Mouse (Mus musculus) granulocyte monocyte progenitor cell, adult 5-6 weeks (primary cell): ENCODE data around the gene Olfr1436. TPM values are rescaled to one million over a fixed set of nuclear protein-coding genes. Genes with fewer than 3 reads are reported as not detected.
"Not testable (repeated sequence)": the region's sequence is repeated elsewhere in the genome, so short reads cannot be mapped to it uniquely, and the experiment has no call there.

Experiments
- ATAC-seq: replicated peaks from 2 replicates; pipeline ENCODE4 v1.8.0; 2016; ENCODE audit warnings: mild to moderate bottlenecking, moderate TSS enrichment, inconsistent platforms; ENCODE audit not compliant: poor library complexity, severe bottlenecking
- total RNA-seq, 2 experiments: library from RNA; stranded (forward) in 1 of 2; stranded (reverse) in 1 of 2; fragments of 200-712, 200-1000 nt in 1 of 2; fragments of >200 nt in 1 of 2; fragmentation: Nextera tagmentation in 1 of 2; gene quantifications; 2 replicates each; pipeline ENCODE4 v1.2.3; 2014 to 2017

The Olfr1436 gene
- total RNA-seq (2014; fragmentation: Nextera tagmentation) (not detected in 2 replicates), total RNA-seq (2017) (not detected in 2 replicates)

GRCm38 (mm10) chr19:12299030-12299429, at the start of gene Olfr1436:
Olfr1436 (minus strand) TSS chr19:12299130.
- not testable (repeated sequence) for ATAC-seq

- no peak for ATAC-seq
These were observed 36.9 kb upstream of the Olfr1436 start, which contains the start of gene Olfr1438-ps1 for GRCm38 (mm10) chr19:12335810-12336209. Olfr1438-ps1 (minus strand) TSS chr19:12335910.

GRCm38 (mm10) chr19:12325001-12325400, 26.1 kb upstream of the Olfr1436 start, which contains the start of gene Olfr1437:
Olfr1437 (minus strand) TSS chr19:12325101.
- ATAC-seq = no peak

DNA sequence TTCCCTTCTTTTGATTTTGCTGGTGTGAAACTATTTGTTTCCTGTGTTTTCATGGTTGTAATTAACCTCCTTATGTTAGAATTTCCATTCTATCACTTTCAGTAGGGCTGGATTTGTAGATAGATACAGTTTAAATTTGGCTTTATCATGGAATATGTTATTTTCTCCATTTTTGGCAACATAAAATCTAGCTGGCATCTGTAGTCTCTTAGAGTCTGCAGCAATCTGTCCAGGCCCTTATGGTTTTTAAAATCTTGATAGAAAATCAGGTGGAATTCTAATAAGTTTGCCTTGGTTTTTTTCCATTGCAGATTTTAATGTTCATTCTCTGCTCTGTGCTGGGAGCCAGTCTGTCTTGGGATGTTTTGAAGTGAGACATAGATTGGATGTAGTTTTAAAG, 6.0 kb downstream of the Olfr1436 start:
- no peak for ATAC-seq

DNA sequence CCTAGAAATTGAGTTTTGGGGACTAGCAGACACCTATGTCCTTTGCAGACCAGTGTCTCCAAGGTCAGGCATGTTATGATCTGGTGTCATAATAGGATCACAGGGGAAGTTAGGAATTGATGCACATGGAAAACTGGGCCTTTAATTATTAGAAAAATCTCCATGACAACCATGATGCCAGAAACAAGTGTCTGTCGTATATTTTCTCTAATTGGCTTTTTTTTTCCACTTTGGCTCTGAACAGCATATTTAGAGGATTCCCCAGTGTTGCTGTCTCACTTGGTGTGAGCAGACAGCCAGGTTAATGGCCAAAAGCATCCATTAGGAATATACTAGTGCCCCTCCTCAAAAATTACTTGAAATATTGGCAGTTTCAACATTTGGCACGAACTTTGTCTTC, 19.4 kb downstream of the Olfr1436 start, which contains the start of gene Olfr1434:
Olfr1434 (plus strand) TSS at position 301 of the 400 bp plus-strand sequence.
- no peak for ATAC-seq

DNA sequence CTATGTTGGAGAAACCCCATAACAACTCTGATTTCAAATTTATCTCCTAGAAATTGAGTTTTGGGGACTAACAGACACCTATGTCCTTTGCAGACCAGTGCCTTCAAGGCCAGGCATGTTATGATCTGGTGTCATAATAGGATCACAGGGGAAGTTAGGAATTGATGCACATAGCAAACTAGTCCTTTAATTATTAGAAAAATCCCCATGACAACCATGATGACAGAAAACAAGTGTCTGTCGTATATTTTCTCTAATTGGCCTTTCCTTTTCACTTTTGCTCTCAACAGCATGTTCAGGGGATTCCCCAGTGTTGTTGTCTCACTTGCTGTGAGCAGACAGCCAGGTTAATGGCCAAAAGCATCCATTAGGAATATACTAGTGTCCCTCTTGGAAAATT, 38.2 kb downstream of the Olfr1436 start, which contains the start of gene Olfr235:
Olfr235 (plus strand) TSS at position 301 of the 400 bp plus-strand sequence.
- ATAC-seq = no peak

Other genes with a start within 250 kb of the Olfr1436 start
- not detected in 2 replicates for gene Olfr1424, start 236.4 kb downstream of the Olfr1436 start, total RNA-seq (2014; fragmentation: Nextera tagmentation)
- not detected in 2 replicates for gene Olfr1424, start 236.4 kb downstream of the Olfr1436 start, total RNA-seq (2017)
- gene Olfr1425, start 221.4 kb downstream of the Olfr1436 start, total RNA-seq (2014; fragmentation: Nextera tagmentation) = not detected in 2 replicates
- not detected in 2 replicates for gene Olfr1425, start 221.4 kb downstream of the Olfr1436 start, total RNA-seq (2017)
- not detected in 2 replicates for gene Olfr1426, start 207.1 kb downstream of the Olfr1436 start, total RNA-seq (2014; fragmentation: Nextera tagmentation)
- gene Olfr1426, start 207.1 kb downstream of the Olfr1436 start, total RNA-seq (2017) = not detected in 2 replicates
- not detected in 2 replicates for gene Olfr1427, start 195.8 kb downstream of the Olfr1436 start, total RNA-seq (2014; fragmentation: Nextera tagmentation)
- gene Olfr1427, start 195.8 kb downstream of the Olfr1436 start, total RNA-seq (2017) = not detected in 2 replicates
- gene Olfr1428, start 183.2 kb downstream of the Olfr1436 start, total RNA-seq (2014; fragmentation: Nextera tagmentation) = not detected in 2 replicates
- not detected in 2 replicates for gene Olfr1428, start 183.2 kb downstream of the Olfr1436 start, total RNA-seq (2017)
- gene Olfr76, start 175.9 kb downstream of the Olfr1436 start, total RNA-seq (2014; fragmentation: Nextera tagmentation) = not detected in 2 replicates
- gene Olfr76, start 175.9 kb downstream of the Olfr1436 start, total RNA-seq (2017) = not detected in 2 replicates
- gene Olfr1555-ps1, start 129.0 kb downstream of the Olfr1436 start, total RNA-seq (2014; fragmentation: Nextera tagmentation) = not detected in 2 replicates
- gene Olfr1555-ps1, start 129.0 kb downstream of the Olfr1436 start, total RNA-seq (2017) = not detected in 2 replicates
- not detected in 2 replicates for gene Olfr1431, start 98.5 kb downstream of the Olfr1436 start, total RNA-seq (2014; fragmentation: Nextera tagmentation)
- gene Olfr1431, start 98.5 kb downstream of the Olfr1436 start, total RNA-seq (2017) = not detected in 2 replicates
- not detected in 2 replicates for gene Olfr1432, start 66.5 kb downstream of the Olfr1436 start, total RNA-seq (2014; fragmentation: Nextera tagmentation)
- gene Olfr1432, start 66.5 kb downstream of the Olfr1436 start, total RNA-seq (2017) = not detected in 2 replicates
- gene Olfr262, start 57.5 kb downstream of the Olfr1436 start, total RNA-seq (2014; fragmentation: Nextera tagmentation) = not detected in 2 replicates
- not detected in 2 replicates for gene Olfr262, start 57.5 kb downstream of the Olfr1436 start, total RNA-seq (2017)
- gene Olfr235, start 38.1 kb downstream of the Olfr1436 start, total RNA-seq (2014; fragmentation: Nextera tagmentation) = not detected in 2 replicates
- gene Olfr235, start 38.1 kb downstream of the Olfr1436 start, total RNA-seq (2017) = not detected in 2 replicates
- gene Olfr1434, start 19.3 kb downstream of the Olfr1436 start, total RNA-seq (2014; fragmentation: Nextera tagmentation) = not detected in 2 replicates
- not detected in 2 replicates for gene Olfr1434, start 19.3 kb downstream of the Olfr1436 start, total RNA-seq (2017)
- gene Olfr1437, start 26.0 kb upstream of the Olfr1436 start, total RNA-seq (2014; fragmentation: Nextera tagmentation) = not detected in 2 replicates
- not detected in 2 replicates for gene Olfr1437, start 26.0 kb upstream of the Olfr1436 start, total RNA-seq (2017)
- not detected in 2 replicates for gene Olfr1438-ps1, start 36.8 kb upstream of the Olfr1436 start, total RNA-seq (2014; fragmentation: Nextera tagmentation)
- not detected in 2 replicates for gene Olfr1438-ps1, start 36.8 kb upstream of the Olfr1436 start, total RNA-seq (2017)
- not detected in 2 replicates for gene Olfr1440, start 88.1 kb upstream of the Olfr1436 start, total RNA-seq (2014; fragmentation: Nextera tagmentation)
- not detected in 2 replicates for gene Olfr1440, start 88.1 kb upstream of the Olfr1436 start, total RNA-seq (2017)
- gene Olfr1441, start 118.3 kb upstream of the Olfr1436 start, total RNA-seq (2014; fragmentation: Nextera tagmentation) = not detected in 2 replicates
- gene Olfr1441, start 118.3 kb upstream of the Olfr1436 start, total RNA-seq (2017) = not detected in 2 replicates
- gene Pfpl, start 128.8 kb upstream of the Olfr1436 start, total RNA-seq (2014; fragmentation: Nextera tagmentation) = not detected in 2 replicates
- gene Pfpl, start 128.8 kb upstream of the Olfr1436 start, total RNA-seq (2017) = not detected in 2 replicates
- 62.2 and 69.2 TPM in 2 replicates for gene Mpeg1, start 161.6 kb upstream of the Olfr1436 start, total RNA-seq (2014; fragmentation: Nextera tagmentation)
- 53.0 and 54.8 TPM in 2 replicates for gene Mpeg1, start 161.6 kb upstream of the Olfr1436 start, total RNA-seq (2017)
- 48.3 and 48.4 TPM in 2 replicates for gene Dtx4, start 202.3 kb upstream of the Olfr1436 start, total RNA-seq (2014; fragmentation: Nextera tagmentation)
- gene Dtx4, start 202.3 kb upstream of the Olfr1436 start, total RNA-seq (2017) = 38.7 and 47.3 TPM in 2 replicates
- 156 and 158 TPM in 2 replicates for gene Fam111a, start 246.6 kb upstream of the Olfr1436 start, total RNA-seq (2014; fragmentation: Nextera tagmentation)
- 230 and 279 TPM in 2 replicates for gene Fam111a, start 246.6 kb upstream of the Olfr1436 start, total RNA-seq (2017)